Mouse (Mus musculus) thymus, postnatal 10 days (tissue): ENCODE data around the gene Dennd5a.
A peak's percentile ranks its signal among the peaks of the same experiment; 100 is the strongest.

Experiments
- DNase-seq, 2 experiments: peaks; one replicate each; pipeline ENCODE4 v3.0.0; 2021; ENCODE audit warnings: low spot score in 2 of 2

Dennd5a gene

GRCm38 (mm10) chr7:109963707-109964106 lies 3.4 kb upstream of the Dennd5a start:
- DNase-seq: no peak

- no peak for DNase-seq
Observed at GRCm38 (mm10) chr7:109962596-109962995, 2.3 kb upstream of the Dennd5a start.

GRCm38 (mm10) chr7:109961570-109961969 lies 1.3 kb upstream of the Dennd5a start:
- no peak for DNase-seq

- DNase-seq: no peak
Observed at GRCm38 (mm10) chr7:109960613-109961154, 414 bp upstream of the Dennd5a start.

DNA sequence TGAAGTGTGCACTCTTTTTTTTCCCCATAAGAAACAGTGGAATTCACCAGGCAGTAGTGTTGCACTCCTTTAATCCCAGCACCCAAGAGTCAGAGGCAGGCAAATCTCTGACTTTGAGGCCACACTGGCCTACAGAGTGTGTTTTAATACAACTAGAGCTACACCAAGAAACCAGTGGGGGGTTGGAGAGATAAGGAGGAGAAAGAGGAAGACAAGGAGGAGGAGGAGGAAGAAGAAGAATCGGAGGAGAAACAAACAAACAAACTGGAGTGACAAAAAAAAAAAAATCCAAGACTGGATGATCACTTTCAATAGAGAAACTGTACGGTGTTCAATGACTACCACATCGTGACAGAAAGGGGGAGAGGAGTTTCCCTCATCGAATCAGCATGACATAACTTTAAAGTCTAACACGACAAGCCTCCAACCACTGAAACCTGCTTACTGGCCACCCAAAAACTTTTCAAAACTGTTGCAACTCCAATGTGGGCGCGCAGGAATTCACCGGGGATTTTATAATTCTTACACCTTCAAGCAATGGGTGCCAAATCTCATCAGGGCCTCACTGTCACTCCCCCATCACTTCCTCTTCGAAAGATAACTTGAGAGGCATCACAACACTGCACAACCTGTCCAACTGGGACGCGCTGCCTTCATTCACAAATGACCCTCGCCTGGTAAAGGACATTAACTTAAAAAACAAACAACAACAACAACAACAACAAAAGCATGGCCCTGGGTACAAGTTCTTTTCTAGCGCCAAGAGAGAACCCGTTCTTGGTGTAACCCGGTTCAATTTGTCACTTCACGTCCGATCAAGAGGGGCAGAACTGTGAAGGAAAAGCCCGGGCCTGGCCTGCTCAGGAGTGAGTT lies 1.2 kb downstream of the Dennd5a start:
- no peak for DNase-seq

GRCm38 (mm10) chr7:109957996-109958789 lies 2.1 kb downstream of the Dennd5a start:
- DNase-seq: no peak

DNA sequence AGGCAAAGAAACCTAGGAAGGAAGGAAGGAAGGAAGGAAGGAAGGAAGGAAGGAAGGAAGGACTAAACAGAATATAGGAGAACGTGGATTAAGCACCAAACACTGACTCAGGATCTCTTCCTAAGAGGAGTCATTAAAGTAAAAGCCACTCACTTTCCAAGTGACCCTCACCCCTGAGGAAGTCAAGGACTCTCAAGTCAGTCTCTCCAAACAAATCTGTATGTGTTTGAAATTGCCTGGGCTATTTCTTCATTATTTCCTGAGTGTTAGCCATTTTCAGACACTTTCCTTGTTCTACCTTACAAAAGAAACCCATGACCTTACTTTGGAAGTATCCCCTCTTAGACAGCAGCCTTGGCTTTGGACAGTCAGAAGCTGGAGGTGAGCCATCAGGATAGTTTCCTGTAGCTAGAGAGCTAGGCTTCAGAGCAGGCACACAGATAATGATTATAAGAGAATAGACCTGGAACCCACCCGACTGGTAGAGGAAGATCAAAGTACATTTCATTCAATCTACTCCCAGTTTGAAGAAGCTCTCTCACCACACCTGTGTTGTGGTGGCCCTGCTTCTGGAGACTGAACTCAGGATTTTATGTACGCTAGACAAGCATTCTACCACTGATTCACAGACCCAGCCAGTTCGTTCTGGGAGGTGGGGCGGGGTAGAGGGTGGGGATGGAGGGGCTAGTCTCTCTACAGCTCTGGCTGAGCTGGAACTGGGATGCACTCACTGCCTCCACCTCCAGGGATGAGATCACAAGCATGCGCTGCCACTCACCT lies 5.5 kb downstream of the Dennd5a start:
- DNase-seq: no peak

DNA sequence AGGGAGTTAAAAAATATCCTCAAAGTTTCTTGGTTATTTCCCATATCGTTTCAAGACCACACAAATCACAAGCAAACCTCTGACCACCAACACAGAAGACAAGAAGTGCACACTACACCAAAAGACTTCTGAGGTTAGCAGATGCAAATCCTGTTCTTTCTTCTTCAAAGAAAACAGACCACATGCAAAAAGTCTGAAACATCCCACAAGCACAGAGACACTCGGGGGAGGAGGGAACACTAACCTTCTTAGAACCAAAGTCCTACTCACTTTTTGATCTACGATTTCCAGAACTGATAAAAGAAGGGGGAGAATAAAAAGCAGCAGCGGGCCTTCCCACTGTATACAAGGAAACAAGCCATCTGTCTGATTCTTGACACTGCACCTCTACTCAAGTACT lies 9.0 kb downstream of the Dennd5a start:
- DNase-seq: peak in 1 of 2 experiments; percentile 7

DNA sequence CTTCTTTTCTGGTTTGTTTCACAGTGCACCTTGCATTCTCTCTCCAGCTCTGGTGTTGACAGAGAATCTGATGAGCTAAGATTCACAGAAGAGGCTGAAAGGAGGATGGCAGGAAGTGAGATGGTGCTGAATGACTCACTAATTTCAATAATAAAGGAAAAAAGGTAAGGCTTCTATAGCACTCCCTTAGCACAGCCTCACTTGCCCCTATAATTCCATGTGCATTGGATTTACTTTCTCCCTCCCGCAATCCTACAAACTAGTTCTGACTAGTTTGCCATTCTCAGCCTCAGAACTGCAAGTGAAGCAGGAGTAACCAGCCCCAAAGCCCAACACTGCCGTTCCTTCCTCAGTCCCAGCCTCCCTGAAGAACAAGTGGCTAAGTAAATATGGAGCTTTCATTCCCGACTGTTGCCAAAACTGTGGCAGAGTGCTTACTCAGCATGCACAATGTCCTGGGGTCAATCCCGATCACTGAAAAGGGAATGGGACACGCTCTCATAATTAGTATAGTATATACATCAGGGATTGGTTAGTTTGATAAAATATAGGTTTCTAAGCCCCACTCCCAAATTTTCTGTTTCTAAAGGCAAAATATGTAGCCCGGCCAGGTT lies 15.7 kb downstream of the Dennd5a start:
- no peak for DNase-seq

DNA sequence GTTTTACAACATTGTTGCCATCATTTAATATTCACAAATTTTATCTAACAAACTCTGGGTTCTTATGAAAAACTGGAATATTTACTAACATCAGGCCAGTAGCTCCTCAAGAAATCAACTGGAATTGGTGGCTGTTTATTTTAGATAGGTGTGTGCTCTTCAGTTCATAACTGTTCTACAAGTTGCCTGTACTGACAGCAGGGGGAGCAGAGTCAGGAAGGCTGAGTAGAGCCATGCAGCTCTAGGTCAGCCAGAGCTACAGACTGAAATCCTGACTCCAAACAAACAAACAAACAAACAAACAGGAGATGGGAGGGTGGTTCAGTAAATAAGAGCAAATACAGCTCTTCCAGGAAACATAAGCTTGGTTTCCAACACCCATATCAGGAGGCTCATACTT lies 30.6 kb downstream of the Dennd5a start:
- DNase-seq: no peak

DNA sequence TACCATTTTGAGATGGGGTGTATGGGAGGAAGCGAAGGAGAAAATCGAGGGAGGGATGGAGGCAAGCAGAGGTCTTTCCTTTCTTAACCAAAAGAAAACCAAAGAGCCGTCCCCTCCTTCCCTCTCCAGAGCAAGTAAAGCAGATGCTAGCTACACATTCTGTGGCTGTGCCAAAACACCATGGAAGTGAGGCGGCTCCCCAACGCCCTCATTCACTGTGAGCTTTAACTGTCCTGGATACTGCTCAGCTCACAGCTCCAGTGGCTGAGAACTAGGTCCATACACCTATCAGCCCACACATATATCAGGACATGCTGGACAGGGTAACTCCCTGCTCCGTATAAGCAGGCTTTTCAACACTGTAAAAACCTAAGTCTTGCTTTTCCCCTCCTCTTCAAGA lies 31.9 kb downstream of the Dennd5a start:
- no peak for DNase-seq

GRCm38 (mm10) chr7:109924965-109925364 lies 35.3 kb downstream of the Dennd5a start:
- DNase-seq: no peak

GRCm38 (mm10) chr7:109922889-109923288 lies 37.4 kb downstream of the Dennd5a start:
- DNase-seq: no peak

- DNase-seq: no peak
Observed at GRCm38 (mm10) chr7:109906165-109906564, 54.1 kb downstream of the Dennd5a start.

GRCm38 (mm10) chr7:109900921-109901320 lies 59.3 kb downstream of the Dennd5a start:
- DNase-seq: no peak

DNA sequence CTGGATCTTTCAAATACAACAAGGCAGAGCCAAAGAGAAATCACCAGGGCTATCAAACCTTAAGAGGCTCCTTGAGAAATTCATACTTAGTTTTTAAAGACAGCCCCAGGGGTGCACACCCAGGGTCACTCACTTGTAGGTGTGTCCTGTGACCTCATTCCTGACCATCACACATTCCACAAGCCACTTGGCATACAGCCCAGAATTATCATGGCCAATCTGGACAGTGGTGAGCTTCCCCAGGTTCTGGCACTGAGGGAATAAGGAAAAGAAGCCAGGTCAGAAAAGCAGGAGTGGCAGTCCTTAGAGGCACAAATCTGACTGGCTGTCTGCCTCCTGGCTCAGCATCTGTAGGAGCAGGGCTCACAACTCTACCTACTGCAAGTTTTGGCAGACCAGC lies 61.4 kb downstream of the Dennd5a start:
- DNase-seq: no peak

GRCm38 (mm10) chr7:109892530-109892929 lies 67.7 kb downstream of the Dennd5a start:
- DNase-seq: peak; percentile 27 to 70

DNA sequence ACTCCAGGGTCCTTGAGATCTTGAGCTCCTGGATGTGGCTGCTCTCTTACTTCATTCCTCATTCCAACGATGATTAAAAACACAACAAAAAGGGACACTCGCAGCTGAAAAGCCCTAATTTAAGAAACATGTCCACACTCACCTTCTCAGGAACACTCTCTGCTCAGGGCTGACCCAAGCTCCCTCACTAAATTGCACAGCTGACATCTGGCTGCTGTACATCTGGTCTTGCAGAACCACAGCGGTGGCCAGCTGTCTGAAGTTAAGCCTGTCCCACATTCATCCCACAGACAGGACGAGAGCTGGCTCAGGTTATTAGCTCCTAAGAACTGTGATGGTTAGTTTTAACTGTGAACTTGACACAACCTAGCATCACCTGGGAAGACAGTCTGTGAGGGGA lies 68.5 kb downstream of the Dennd5a start:
- DNase-seq: no peak

DNA sequence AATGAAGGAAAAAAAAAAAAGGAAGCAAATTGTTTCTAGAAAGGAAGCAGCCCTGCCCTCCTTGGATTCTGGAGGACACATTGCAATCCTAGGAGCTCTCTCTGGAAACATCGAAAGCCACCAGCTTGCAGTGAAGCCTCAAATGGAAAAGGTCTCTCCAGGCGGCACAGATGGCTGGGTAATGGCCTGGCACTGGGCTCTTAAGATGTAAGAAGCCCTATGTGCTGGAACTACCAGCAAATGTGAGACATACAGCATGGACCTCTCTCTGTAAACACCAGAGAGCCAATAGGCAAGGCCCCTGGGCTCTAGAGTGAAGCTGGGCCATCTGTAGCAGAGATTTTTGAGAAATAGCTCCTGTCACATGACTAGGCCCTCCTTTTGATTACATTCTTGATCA lies 70.0 kb downstream of the Dennd5a start:
- DNase-seq: no peak

GRCm38 (mm10) chr7:109889300-109889699 lies 71.0 kb downstream of the Dennd5a start:
- no peak for DNase-seq

DNA sequence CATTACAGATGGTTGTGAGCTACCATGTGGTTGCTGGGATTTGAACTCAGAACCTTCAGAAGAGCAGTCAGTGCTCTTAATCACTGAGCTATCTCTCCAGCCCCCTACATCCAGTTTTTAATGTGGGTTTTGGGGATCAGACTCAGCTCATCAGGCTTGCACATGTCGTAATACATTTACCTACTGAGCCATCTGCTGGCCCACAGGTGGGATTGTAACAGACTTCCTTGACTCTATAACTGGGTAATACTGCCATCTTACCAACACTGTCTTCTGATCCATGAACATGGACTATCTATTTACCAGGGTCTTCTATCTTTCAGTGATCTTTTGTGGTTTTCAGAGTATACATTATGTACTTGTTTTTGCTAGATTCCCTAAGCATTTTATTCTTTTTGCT lies 74.0 kb downstream of the Dennd5a start:
- DNase-seq: no peak
